Mouse (Mus musculus): ENCODE data around the gene Fgfr2. TPM values are rescaled to one million over a fixed set of nuclear protein-coding genes. Genes with fewer than 3 reads are reported as not detected.

Gene Fgfr2
- polyA plus RNA-seq, 1 experiment from 2014 or later: 18.5 TPM

- Histone ChIP-seq H3K4me1 (no peaks in the 10 kb centered on the region), H3K4me3 (no peak overlapping the region), H3K27ac (no peak overlapping the region), H3K9ac (no peak overlapping the region), H3K9me3 (replicated peaks) (no peaks in the 10 kb centered on the region), H3K36me3 (no peaks in the 10 kb centered on the region), H3K27me3 (replicated peaks) (no peaks in the 10 kb centered on the region), H3K4me2 (no peak overlapping the region)
- ATAC-seq: no peak
- 50% methylated on average over 5 of the region's 5 CpGs for WGBS (ENCODE audit: insufficient replicate concordance)
Measured at GRCm38 (mm10) chr7:133133552-133133951, 10.4 kb upstream of the Fgfr2 start.

- 82% methylated on average over 5 of the region's 5 CpGs for WGBS (ENCODE audit: insufficient replicate concordance)
Measured at GRCm38 (mm10) chr7:133132702-133133101, 9.6 kb upstream of the Fgfr2 start.

DNA sequence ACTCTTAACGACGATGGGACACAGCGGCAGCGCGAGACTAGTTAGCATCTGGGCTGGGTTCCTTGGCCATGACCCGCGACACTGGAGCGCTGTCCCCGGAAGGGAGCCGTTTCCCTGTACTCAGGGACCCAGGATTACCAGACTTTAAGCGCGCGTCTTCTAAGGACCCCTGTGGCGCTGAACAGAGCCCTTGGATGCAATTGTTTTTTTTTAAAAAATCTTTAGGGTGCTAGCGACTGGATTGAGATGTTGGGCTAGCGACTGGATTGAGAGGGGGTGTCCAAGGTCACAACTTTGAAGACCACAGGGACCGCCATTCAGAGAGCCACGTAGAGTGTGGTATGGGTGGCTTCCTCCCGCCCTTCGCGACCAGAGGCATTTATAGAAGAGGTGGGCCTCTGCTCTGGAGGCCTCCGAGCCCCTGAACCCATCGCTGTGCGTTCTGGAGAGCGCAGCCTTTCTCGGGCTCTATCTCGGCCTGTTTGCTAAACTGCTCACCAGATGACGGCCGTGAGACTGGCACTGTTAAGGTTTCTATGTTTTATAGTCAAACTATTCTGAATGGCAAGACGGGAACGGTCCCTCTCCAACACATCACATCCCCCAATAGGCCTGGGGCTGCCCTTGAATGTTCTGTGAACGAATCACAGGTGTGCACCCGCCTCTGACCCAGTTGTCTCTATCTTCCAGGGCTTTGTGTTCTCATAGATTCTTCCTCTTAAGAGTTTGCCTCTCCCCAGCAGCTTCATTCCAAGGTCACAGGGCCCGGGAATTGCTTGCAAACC is 1.7 kb upstream of the Fgfr2 start:
- H3K4me1 ChIP-seq: peaks cover 38% of the 10 kb centered on the region
- H3K27me3 ChIP-seq (replicated peaks): peaks cover 51% of the 10 kb centered on the region
- peak overlapping the region; percentile 73 for H3K4me3 ChIP-seq
- ATAC-seq: no peak
- H3K27ac ChIP-seq: peak overlapping the region; percentile 88; the same call in 1 of the 2 replicates
- peak overlapping the region; percentile 82 for H3K9ac ChIP-seq
- no peaks in the 10 kb centered on the region for H3K36me3 ChIP-seq
- H3K4me2 ChIP-seq: peak overlapping the region; percentile 98
- H3K9me3 ChIP-seq (replicated peaks): no peaks in the 10 kb centered on the region
- 9% methylated on average over 34 of the region's 34 CpGs for WGBS (ENCODE audit: insufficient replicate concordance)

More at GRCm38 (mm10) chr7:133132702-133133101, 9.6 kb upstream of the Fgfr2 start:
- H3K4me2 ChIP-seq: no peak overlapping the region
- no peaks in the 10 kb centered on the region for H3K27me3 ChIP-seq (replicated peaks)
- no peak for ATAC-seq
- no peak overlapping the region for H3K9ac ChIP-seq
- no peaks in the 10 kb centered on the region for H3K4me1 ChIP-seq
- H3K9me3 ChIP-seq (replicated peaks): no peaks in the 10 kb centered on the region
- no peak overlapping the region for H3K27ac ChIP-seq
- H3K4me3 ChIP-seq: no peak overlapping the region
- no peaks in the 10 kb centered on the region for H3K36me3 ChIP-seq

DNA sequence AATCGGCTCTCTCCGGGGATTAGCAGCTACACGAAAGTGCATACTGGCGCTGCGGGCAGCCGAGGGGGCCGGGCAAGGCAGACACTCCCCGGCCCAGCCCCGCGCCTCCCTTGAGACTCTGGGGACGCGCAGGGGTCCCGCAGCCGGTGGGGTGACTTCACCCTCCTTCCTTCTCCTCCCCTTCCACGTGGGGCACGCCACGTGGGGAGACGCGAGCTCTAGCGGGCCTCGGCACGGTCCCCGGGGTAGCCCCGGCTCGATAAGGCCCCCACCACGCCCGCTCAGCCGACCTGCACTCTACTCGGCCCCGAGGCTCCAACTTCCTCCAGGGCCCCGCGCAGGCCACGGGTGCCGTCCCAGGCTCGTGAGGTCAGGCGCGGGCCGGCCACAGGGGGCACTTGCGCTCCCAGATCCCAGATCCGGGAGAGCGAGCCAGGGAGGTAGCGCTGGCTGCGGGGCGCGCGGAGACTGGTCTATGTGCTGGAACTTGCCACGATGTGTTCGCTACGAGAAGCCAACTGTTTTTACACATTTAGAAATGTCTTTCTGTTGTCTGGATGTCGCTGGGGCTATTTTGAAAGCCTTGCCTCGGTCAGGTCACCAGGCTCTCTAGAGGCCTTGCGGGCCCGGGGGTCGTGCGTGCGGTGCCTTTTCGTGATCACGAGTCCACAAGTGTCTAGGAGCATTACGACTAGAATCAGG is 1.0 kb upstream of the Fgfr2 start, which contains the start of gene Ctbp2:
Gene Ctbp2 (minus strand): TSS at position 356 of the 702 bp plus-strand sequence.
- peak within 1 kb of the TSS; percentile 88 for H3K27ac ChIP-seq
- H3K4me3 ChIP-seq: peak within 1 kb of the TSS; percentile 73
- 1% methylated on average over 57 of the region's 59 CpGs for WGBS (ENCODE audit: insufficient replicate concordance)
- H3K4me1 ChIP-seq: peaks cover 39% of the 10 kb centered on the region
- H3K4me2 ChIP-seq: peak within 1 kb of the TSS; percentile 98
- H3K9ac ChIP-seq: peak within 1 kb of the TSS; percentile 82
- ATAC-seq: peak; percentile 86
- peaks cover 51% of the 10 kb centered on the region for H3K27me3 ChIP-seq (replicated peaks)
- H3K36me3 ChIP-seq: no peaks in the 10 kb centered on the region
- H3K9me3 ChIP-seq (replicated peaks): no peaks in the 10 kb centered on the region

DNA sequence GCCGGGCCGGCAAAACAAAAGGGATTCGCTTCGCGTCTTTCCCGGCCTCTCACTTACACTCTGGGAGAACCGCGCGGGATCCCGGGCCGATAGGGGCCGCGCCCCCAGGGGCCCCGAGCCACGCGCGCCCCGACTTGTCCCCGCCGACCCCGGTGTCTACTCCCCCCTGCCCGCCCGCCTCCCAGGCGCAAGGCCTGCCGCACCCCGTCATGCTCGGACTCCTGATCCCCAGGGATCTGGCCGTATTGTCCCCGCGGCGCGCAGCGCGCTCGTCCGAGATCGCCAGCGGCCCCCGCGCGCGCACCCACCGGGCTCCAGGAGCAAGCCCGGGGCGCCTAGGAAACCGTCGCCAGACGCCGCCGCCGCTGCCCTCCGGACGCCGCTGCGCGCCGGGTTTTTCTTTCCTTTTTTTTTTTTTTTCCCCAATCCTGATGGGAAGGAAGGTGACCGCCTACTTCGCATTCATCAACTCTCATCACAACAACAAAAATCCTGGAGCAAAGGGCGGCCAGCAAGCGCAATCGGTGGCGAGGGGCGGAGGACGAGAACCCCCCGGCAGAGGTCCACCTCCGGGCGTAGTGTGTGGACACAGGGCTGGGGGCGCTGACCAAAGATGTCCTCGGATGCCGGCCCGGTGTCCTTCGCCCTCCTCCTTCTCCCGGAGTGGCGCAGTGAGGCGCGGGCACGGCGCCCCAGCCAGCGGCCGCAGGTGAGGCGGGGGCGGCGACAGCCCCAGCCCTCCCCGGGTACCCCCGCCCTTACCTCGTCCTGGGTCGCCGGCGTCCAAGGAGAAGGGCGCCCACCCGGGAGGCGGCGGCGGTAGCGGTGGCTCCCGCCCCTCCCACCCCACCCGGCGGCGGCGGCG is 539 bp downstream of the Fgfr2 start:
- H3K4me1 ChIP-seq: peaks cover 44% of the 10 kb centered on the region
- H3K27me3 ChIP-seq (replicated peaks): peaks cover 51% of the 10 kb centered on the region
- ATAC-seq: no peak; the same call in 1 of the 2 replicates
- 2% methylated on average over 74 of the region's 102 CpGs for WGBS (ENCODE audit: insufficient replicate concordance)
- peak overlapping the region; percentile 98 for H3K4me2 ChIP-seq
- H3K4me3 ChIP-seq: peak overlapping the region; percentile 73
- H3K27ac ChIP-seq: peak overlapping the region; percentile 88
- no peaks in the 10 kb centered on the region for H3K36me3 ChIP-seq
- no peaks in the 10 kb centered on the region for H3K9me3 ChIP-seq (replicated peaks)
- peak overlapping the region; percentile 82 for H3K9ac ChIP-seq

DNA sequence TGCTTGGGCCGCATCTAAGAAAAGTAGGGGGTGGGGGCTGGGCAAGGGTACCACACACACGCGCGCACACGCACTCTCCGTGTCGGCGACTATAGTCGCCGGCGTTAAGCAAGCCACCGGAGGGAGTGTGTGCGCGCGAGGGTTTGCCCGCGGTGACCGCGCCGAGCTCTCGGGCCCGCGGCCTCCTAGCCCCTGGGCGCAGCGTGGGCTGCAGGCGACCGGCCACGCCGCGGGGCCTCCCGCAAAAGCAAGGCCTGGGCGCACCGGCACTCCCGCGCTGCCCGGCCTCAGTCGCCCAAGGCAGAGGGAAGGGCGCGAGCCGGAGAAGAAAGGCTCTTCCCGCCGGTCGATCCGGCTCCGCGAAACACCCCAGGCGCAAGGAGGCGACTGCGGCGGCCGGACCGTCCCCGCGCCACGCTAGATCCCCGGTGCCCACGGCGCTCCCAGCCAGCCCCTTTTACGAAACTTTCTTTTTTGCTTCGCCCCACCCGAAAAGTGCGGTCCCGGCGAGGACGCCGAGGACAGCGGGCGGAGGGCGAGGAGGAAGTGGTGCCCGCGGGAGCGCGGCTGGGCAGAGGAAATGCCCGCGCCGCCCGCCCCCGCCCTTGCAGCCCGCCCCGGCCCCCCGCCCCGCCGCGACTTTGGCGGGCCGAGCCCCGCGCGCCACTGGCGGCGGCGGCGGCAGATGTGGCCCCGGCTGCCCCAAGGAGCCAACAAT is 1.3 kb downstream of the Fgfr2 start:
- ATAC-seq: no peak
- Histone ChIP-seq H3K36me3 (no peaks in the 10 kb centered on the region), H3K9me3 (replicated peaks) (no peaks in the 10 kb centered on the region), H3K27ac (peak overlapping the region; percentile 88), H3K4me3 (peak overlapping the region; percentile 73), H3K27me3 (replicated peaks) (peaks cover 46% of the 10 kb centered on the region), H3K9ac (peak overlapping the region; percentile 82), H3K4me2 (peak overlapping the region; percentile 98), H3K4me1 (peaks cover 52% of the 10 kb centered on the region)
- under 1% methylated on average over 65 of the region's 94 CpGs for WGBS (ENCODE audit: insufficient replicate concordance)

- ATAC-seq: no peak
- Histone ChIP-seq H3K27ac (no peak overlapping the region), H3K36me3 (no peaks in the 10 kb centered on the region), H3K4me2 (peak overlapping the region; percentile 98), H3K4me1 (peaks cover 58% of the 10 kb centered on the region), H3K9ac (peak overlapping the region; percentile 82), H3K4me3 (peak overlapping the region; percentile 73), H3K9me3 (replicated peaks) (no peaks in the 10 kb centered on the region), H3K27me3 (replicated peaks) (peaks cover 42% of the 10 kb centered on the region)
- WGBS (ENCODE audit: insufficient replicate concordance): 4% methylated on average over 14 of the region's 14 CpGs
Measured at GRCm38 (mm10) chr7:133121080-133121607, 2.0 kb downstream of the Fgfr2 start.

DNA sequence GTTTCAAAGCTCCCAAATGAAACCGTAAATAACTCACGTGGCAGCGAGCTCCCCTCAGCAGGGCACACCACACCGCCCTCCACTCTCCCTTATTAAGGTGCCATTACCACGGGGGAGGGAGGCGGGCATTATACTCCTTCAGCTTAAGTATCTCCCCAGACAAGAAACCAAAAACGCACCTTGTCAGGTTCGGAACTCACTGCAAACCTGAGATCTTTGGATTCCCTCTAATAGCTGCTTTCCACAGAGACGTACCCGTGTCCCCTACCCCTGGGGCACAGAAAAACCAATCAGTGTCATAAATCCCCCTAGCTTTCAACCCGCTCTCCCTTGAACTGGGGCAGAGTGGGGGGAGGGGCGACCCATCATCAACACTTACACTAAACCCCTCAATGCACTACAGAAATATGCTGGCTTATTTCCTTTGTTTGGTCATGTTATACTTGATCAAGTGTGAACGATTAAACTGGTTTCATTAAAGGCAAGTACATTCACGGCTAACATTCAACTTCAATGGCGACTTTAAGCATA is 2.9 kb downstream of the Fgfr2 start:
- no peak overlapping the region for H3K4me3 ChIP-seq
- no peak overlapping the region for H3K9ac ChIP-seq
- ATAC-seq: no peak
- H3K36me3 ChIP-seq: no peaks in the 10 kb centered on the region
- peak overlapping the region; percentile 40 for H3K4me2 ChIP-seq
- WGBS (ENCODE audit: insufficient replicate concordance): 37% methylated on average over 15 of the region's 15 CpGs
- H3K27ac ChIP-seq: no peak overlapping the region
- H3K27me3 ChIP-seq (replicated peaks): peaks cover 33% of the 10 kb centered on the region
- H3K9me3 ChIP-seq (replicated peaks): no peaks in the 10 kb centered on the region
- peaks cover 65% of the 10 kb centered on the region for H3K4me1 ChIP-seq

GRCm38 (mm10) chr7:133117815-133118214 is 5.3 kb downstream of the Fgfr2 start:
- WGBS (ENCODE audit: insufficient replicate concordance): 42% methylated on average over 2 of the region's 2 CpGs
- Histone ChIP-seq H3K9me3 (replicated peaks) (no peaks in the 10 kb centered on the region), H3K9ac (no peak overlapping the region), H3K4me3 (no peak overlapping the region), H3K4me2 (no peak overlapping the region), H3K27ac (no peak overlapping the region), H3K36me3 (no peaks in the 10 kb centered on the region), H3K27me3 (replicated peaks) (peaks cover 19% of the 10 kb centered on the region), H3K4me1 (peaks cover 69% of the 10 kb centered on the region)
- ATAC-seq: no peak

DNA sequence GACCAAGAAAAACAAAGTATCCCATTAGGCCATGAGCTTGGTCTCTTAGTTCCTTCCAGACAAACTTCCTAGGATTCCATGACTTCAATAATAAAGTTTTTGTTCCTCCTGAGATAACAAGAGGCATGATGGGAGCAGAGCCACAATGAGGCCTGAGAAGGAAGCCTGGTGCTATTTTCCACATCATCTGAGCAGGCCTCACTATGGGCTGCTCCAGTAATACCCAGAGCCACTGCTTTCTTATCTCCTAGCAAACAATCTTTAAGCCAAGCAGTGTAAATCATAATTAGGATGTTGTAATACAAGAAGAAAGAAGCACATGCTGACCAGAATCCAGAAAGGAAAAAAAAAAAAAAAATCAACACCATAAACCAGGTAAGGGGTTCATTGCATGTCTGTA is 6.6 kb downstream of the Fgfr2 start:
- Histone ChIP-seq H3K4me3 (no peak overlapping the region; the same call in 1 of the 2 replicates), H3K4me1 (peaks cover 77% of the 10 kb centered on the region), H3K27me3 (replicated peaks) (peaks cover 9% of the 10 kb centered on the region), H3K9ac (no peak overlapping the region), H3K9me3 (replicated peaks) (no peaks in the 10 kb centered on the region), H3K4me2 (peak overlapping the region; percentile 92), H3K36me3 (no peaks in the 10 kb centered on the region), H3K27ac (no peak overlapping the region)
- no peak for ATAC-seq

GRCm38 (mm10) chr7:133115886-133116285 is 7.3 kb downstream of the Fgfr2 start:
- peak overlapping the region; percentile 64 for H3K9ac ChIP-seq
- 12% methylated on average over 15 of the region's 15 CpGs for WGBS (ENCODE audit: insufficient replicate concordance)
- H3K4me1 ChIP-seq: peaks cover 72% of the 10 kb centered on the region
- no peaks in the 10 kb centered on the region for H3K36me3 ChIP-seq
- H3K27ac ChIP-seq: peak overlapping the region; percentile 43
- H3K4me2 ChIP-seq: peak overlapping the region; percentile 92
- H3K4me3 ChIP-seq: peak overlapping the region; percentile 57
- H3K27me3 ChIP-seq (replicated peaks): peaks cover 7% of the 10 kb centered on the region
- H3K9me3 ChIP-seq (replicated peaks): no peaks in the 10 kb centered on the region
- 0 out of 2 replicates have a peak, but pooled peaks have one; percentile 33 for ATAC-seq

All from liver, embryonic 12.5 days (tissue).